Mouse (Mus musculus): ENCODE data around the gene Twist1. TPM values are rescaled to one million over a fixed set of nuclear protein-coding genes. Genes with fewer than 3 reads are reported as not detected.

Twist1 gene
- polyA plus RNA-seq, 1 experiment from 2014 or later, result 0.12 TPM

- no peak overlapping the region for H3K4me3 ChIP-seq (replicated peaks)
- 1% methylated on average over 35 of the region's 35 CpGs for WGBS (ENCODE audit: insufficient replicate concordance)
- no peak overlapping the region for H3K27ac ChIP-seq (replicated peaks)
- H3K4me2 ChIP-seq, result no peak overlapping the region
- no peak for ATAC-seq (ENCODE audit: insufficient read depth)
- no peak overlapping the region for H3K9ac ChIP-seq
- no peaks in the 10 kb centered on the region for H3K36me3 ChIP-seq (replicated peaks)
- no peaks in the 10 kb centered on the region for H3K9me3 ChIP-seq (replicated peaks)
- peaks cover 86% of the 10 kb centered on the region for H3K27me3 ChIP-seq
- H3K4me1 ChIP-seq (replicated peaks), result no peaks in the 10 kb centered on the region; the same call in 1 of the 2 replicates
These were observed 9.3 kb downstream of the Twist1 start for GRCm38 (mm10) chr12:33966490-33967415.

GRCm38 (mm10) chr12:33967514-33967913, 10.0 kb downstream of the Twist1 start:
- Histone ChIP-seq H3K9ac (no peak overlapping the region), H3K36me3 (replicated peaks) (no peaks in the 10 kb centered on the region), H3K4me1 (replicated peaks) (no peaks in the 10 kb centered on the region; the same call in 1 of the 2 replicates), H3K4me3 (replicated peaks) (no peak overlapping the region), H3K4me2 (no peak overlapping the region), H3K9me3 (replicated peaks) (no peaks in the 10 kb centered on the region), H3K27me3 (peaks cover 78% of the 10 kb centered on the region), H3K27ac (replicated peaks) (no peak overlapping the region)
- WGBS (ENCODE audit: insufficient replicate concordance), result 1% methylated on average over 21 of the region's 21 CpGs
- ATAC-seq (ENCODE audit: insufficient read depth), result no peak

DNA sequence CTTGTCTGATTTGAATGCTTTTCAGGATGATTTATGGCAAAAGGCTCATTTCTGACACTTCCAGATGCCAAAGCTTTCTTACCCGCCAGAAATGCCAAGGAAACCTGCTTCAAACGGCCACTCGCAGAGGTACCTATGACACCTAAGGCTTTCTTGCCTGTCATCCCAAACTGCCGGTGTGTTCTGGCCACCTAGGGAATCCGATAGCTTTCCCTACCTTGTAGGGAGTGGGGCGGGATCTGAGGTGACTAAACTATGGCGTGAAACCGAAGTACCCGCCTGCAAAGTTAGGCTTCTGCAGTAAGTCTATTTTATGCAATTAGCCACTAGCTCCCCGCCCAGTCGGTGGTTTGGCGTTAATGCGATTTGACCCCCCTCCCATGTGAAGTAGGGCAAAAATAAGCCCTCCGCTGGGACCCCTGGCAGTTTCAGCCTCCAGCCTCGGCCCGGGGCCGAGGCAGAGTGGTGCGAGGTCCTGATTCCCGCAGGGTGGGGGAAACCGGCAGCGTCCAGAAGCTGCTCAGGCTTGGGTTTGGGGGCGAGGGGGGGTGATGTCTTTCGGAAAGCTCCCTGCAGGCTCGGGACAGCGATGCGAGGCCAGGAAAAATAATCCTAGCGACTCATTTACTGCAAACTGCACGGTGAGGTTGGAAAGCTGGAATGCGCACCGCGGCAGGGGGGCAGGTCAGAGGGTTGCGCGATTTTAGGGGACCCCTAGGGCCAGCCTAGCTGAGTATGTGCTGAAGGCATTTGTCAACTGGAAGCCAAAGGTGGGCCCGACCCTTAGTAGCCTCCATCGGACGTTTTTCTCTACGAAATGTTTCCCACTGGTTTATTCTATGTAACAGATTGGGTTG, 10.8 kb downstream of the Twist1 start:
- no peak overlapping the region for H3K9ac ChIP-seq
- H3K4me3 ChIP-seq (replicated peaks), result no peak overlapping the region
- H3K4me2 ChIP-seq, result no peak overlapping the region
- 3% methylated on average over 37 of the region's 37 CpGs for WGBS (ENCODE audit: insufficient replicate concordance)
- H3K9me3 ChIP-seq (replicated peaks), result no peaks in the 10 kb centered on the region
- peaks cover 71% of the 10 kb centered on the region for H3K27me3 ChIP-seq
- ATAC-seq (ENCODE audit: insufficient read depth), result no peak
- H3K27ac ChIP-seq (replicated peaks), result no peak overlapping the region
- no peaks in the 10 kb centered on the region; the same call in 1 of the 2 replicates for H3K4me1 ChIP-seq (replicated peaks)
- H3K36me3 ChIP-seq (replicated peaks), result no peaks in the 10 kb centered on the region

- Histone ChIP-seq H3K27ac (replicated peaks) (no peak overlapping the region), H3K4me3 (replicated peaks) (no peak overlapping the region), H3K9me3 (replicated peaks) (no peaks in the 10 kb centered on the region), H3K9ac (no peak overlapping the region), H3K27me3 (peaks cover 65% of the 10 kb centered on the region), H3K4me1 (replicated peaks) (no peaks in the 10 kb centered on the region; the same call in 1 of the 2 replicates), H3K36me3 (replicated peaks) (no peaks in the 10 kb centered on the region), H3K4me2 (no peak overlapping the region)
- ATAC-seq (ENCODE audit: insufficient read depth), result no peak
- 11% methylated on average over 4 of the region's 4 CpGs for WGBS (ENCODE audit: insufficient replicate concordance)
These were observed 11.4 kb downstream of the Twist1 start for GRCm38 (mm10) chr12:33968898-33969178.

- WGBS (ENCODE audit: insufficient replicate concordance), result 47% methylated on average over 4 of the region's 4 CpGs
- H3K4me2 ChIP-seq, result no peak overlapping the region
- no peak for ATAC-seq (ENCODE audit: insufficient read depth)
- H3K27ac ChIP-seq (replicated peaks), result no peak overlapping the region
- no peaks in the 10 kb centered on the region for H3K9me3 ChIP-seq (replicated peaks)
- H3K36me3 ChIP-seq (replicated peaks), result no peaks in the 10 kb centered on the region
- H3K27me3 ChIP-seq, result 0 out of 2 replicates have a peak, but pooled peaks cover 5% of the 10 kb centered on the region
- H3K4me3 ChIP-seq (replicated peaks), result no peak overlapping the region
- no peak overlapping the region for H3K9ac ChIP-seq
- H3K4me1 ChIP-seq (replicated peaks), result no peaks in the 10 kb centered on the region
These were observed 22.7 kb downstream of the Twist1 start for GRCm38 (mm10) chr12:33980159-33980558.

DNA sequence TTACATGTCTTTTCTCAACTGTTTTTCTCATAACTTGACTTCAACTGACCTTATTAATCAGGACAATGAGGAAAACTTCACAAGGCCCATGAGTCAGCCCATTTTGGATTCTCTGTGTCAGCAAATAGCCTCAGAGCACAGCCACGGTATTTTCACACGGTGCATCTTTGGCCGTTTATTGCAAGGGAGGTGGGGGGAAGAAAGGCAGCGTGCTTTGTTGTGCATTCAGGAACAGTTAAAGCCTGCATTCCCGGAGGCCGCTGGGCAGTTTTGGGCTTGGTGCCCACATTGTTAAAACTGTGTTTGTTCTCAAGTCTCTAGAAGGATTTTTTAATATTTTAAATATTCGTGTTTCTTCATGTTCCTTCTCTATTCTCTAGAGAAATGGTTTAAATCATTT, 24.0 kb downstream of the Twist1 start:
- Histone ChIP-seq H3K4me2 (no peak overlapping the region), H3K27ac (replicated peaks) (no peak overlapping the region), H3K9me3 (replicated peaks) (no peaks in the 10 kb centered on the region), H3K4me1 (replicated peaks) (no peaks in the 10 kb centered on the region), H3K9ac (no peak overlapping the region), H3K36me3 (replicated peaks) (no peaks in the 10 kb centered on the region), H3K4me3 (replicated peaks) (no peak overlapping the region), H3K27me3 (0 out of 2 replicates have a peak, but pooled peaks cover 5% of the 10 kb centered on the region)
- WGBS (ENCODE audit: insufficient replicate concordance), result 64% methylated on average over 7 of the region's 7 CpGs
- no peak for ATAC-seq (ENCODE audit: insufficient read depth)

GRCm38 (mm10) chr12:33993127-33993526, 35.7 kb downstream of the Twist1 start:
- H3K4me3 ChIP-seq (replicated peaks), result no peak overlapping the region
- no peaks in the 10 kb centered on the region for H3K36me3 ChIP-seq (replicated peaks)
- no peak overlapping the region for H3K27ac ChIP-seq (replicated peaks)
- H3K4me1 ChIP-seq (replicated peaks), result no peaks in the 10 kb centered on the region
- no peak overlapping the region for H3K9ac ChIP-seq
- ATAC-seq (ENCODE audit: insufficient read depth), result no peak
- H3K4me2 ChIP-seq, result no peak overlapping the region
- H3K9me3 ChIP-seq (replicated peaks), result no peaks in the 10 kb centered on the region
- WGBS (ENCODE audit: insufficient replicate concordance), result 15% methylated on average over 3 of the region's 3 CpGs
- no peaks in the 10 kb centered on the region for H3K27me3 ChIP-seq

Other genes starting within 250 kb of the Twist1 start
- gene Ferd3l, start 29.2 kb upstream of the Twist1 start, polyA plus RNA-seq (2015; fragmentation: Nextera tagmentation; extraction: Ambion mirVana), result not detected in 2 replicates